Mouse (Mus musculus) CH12.LX (cell line): ENCODE results near the gene Atn1. TPM values are rescaled to one million over a fixed set of nuclear protein-coding genes. Genes with fewer than 3 reads are reported as not detected.

Experiments
- DNase-seq: peaks from one replicate; pipeline ENCODE4 v3.0.0-alpha.2; 2013; ENCODE audit errors: extremely low read depth
- H3K27ac ChIP-seq: 2 replicates; pipeline ENCODE4 v1.5.1; 2012; ENCODE audit warnings: low read depth, mild to moderate bottlenecking, control low read depth, moderate library complexity; ENCODE audit not compliant: insufficient read depth
- H3K27me3 ChIP-seq: replicated peaks from 2 replicates; pipeline ENCODE3; 2012; ENCODE audit warnings: inconsistent platforms
- H3K36me3 ChIP-seq, 2 experiments: replicated peaks in 1 of 2; 2 replicates each; pipeline versions ENCODE3 to v1.6.1; 2012; ENCODE audit warnings: inconsistent platforms in 1 of 2, low read length in 1 of 2, mild to moderate bottlenecking in 1 of 2, mixed read lengths in 1 of 2, moderate library complexity in 1 of 2; ENCODE audit not compliant: control insufficient read depth in 1 of 2, insufficient read depth in 1 of 2
- H3K4me1 ChIP-seq, 2 experiments: 2 replicates each; pipeline ENCODE4 v1.6.1; 2012; ENCODE audit warnings: inconsistent platforms in 1 of 2, moderate library complexity in 1 of 2; ENCODE audit not compliant: insufficient read depth in 2 of 2, control insufficient read depth in 1 of 2
- H3K4me2 ChIP-seq: 2 replicates; pipeline ENCODE4 v1.6.1; 2012; ENCODE audit warnings: low read depth, mild to moderate bottlenecking, control low read depth; ENCODE audit not compliant: poor library complexity, insufficient read depth, severe bottlenecking
- H3K4me3 ChIP-seq, 3 experiments: fragments of 150-350 bp in 1 of 3; sonication (generic) in 1 of 3; replicated peaks in 1 of 3; 2 replicates each; pipeline versions ENCODE3 to v1.5.1; 2011 to 2012; ENCODE audit warnings: low read depth in 2 of 3, low read length in 2 of 3, mild to moderate bottlenecking in 2 of 3, moderate library complexity in 2 of 3, control low read depth in 1 of 3, improper control_type of control experiment in 1 of 3, inconsistent platforms in 1 of 3, mixed read lengths in 1 of 3; ENCODE audit not compliant: poor library complexity in 1 of 3
- H3K79me2 ChIP-seq: replicated peaks from 2 replicates; pipeline ENCODE4 v1.6.1; 2012; ENCODE audit warnings: mild to moderate bottlenecking, moderate library complexity; ENCODE audit not compliant: control insufficient read depth, poor library complexity, insufficient read depth, severe bottlenecking; ENCODE audit errors: extremely low read depth
- H3K9ac ChIP-seq: 2 replicates; pipeline ENCODE4 v1.6.1; 2012; ENCODE audit warnings: low read depth, mild to moderate bottlenecking, control low read depth, moderate library complexity; ENCODE audit not compliant: insufficient read depth
- H3K9me3 ChIP-seq: replicated peaks from 2 replicates; pipeline ENCODE3; 2012; ENCODE audit warnings: low read length, inconsistent platforms, mixed read lengths
- CHD1 ChIP-seq: IDR thresholded peaks from 2 replicates; pipeline ENCODE4 v1.6.1; 2012; ENCODE audit warnings: low read depth, low read length, improper control_type of control experiment, inconsistent platforms
- CTCF ChIP-seq, 2 experiments: IDR thresholded peaks in 1 of 2; conservative IDR thresholded peaks in 1 of 2; 2 replicates each; pipeline ENCODE4 v1.5.1; 2011 to 2012; ENCODE audit warnings: low read depth in 2 of 2, low read length in 2 of 2, improper control_type of control experiment in 1 of 2, inconsistent platforms in 1 of 2, mild to moderate bottlenecking in 1 of 2, moderate library complexity in 1 of 2
- GABPA ChIP-seq: IDR thresholded peaks from 2 replicates; pipeline ENCODE4 v1.6.1; 2012; ENCODE audit warnings: low read depth, low read length, improper control_type of control experiment, inconsistent platforms; ENCODE audit not compliant: insufficient replicate concordance
- HCFC1 ChIP-seq: IDR thresholded peaks from 2 replicates; pipeline ENCODE4 v1.6.1; 2012; ENCODE audit warnings: low read depth, mild to moderate bottlenecking, inconsistent platforms, low read length, improper control_type of control experiment
- IRF4 ChIP-seq: IDR thresholded peaks from 2 replicates; pipeline ENCODE4 v1.6.1; 2014; ENCODE audit warnings: low read depth, mild to moderate bottlenecking, inconsistent platforms, low read length, improper control_type of control experiment
- JUND ChIP-seq: conservative IDR thresholded peaks from 2 replicates; pipeline ENCODE4 v1.6.1; 2011; ENCODE audit warnings: low read depth, low read length, improper control_type of control experiment
- KAT2A ChIP-seq: IDR thresholded peaks from 2 replicates; pipeline ENCODE4 v1.6.1; 2012; ENCODE audit warnings: low read length, improper control_type of control experiment, inconsistent platforms; ENCODE audit not compliant: insufficient replicate concordance
- MAX ChIP-seq: IDR thresholded peaks from 2 replicates; pipeline ENCODE4 v1.6.1; 2011; ENCODE audit warnings: low read length, improper control_type of control experiment
- MEF2A ChIP-seq: IDR thresholded peaks from 2 replicates; pipeline ENCODE4 v1.6.1; 2014; ENCODE audit warnings: low read depth, mild to moderate bottlenecking, inconsistent platforms, low read length, improper control_type of control experiment, borderline replicate concordance
- MXI1 ChIP-seq: IDR thresholded peaks from 2 replicates; pipeline ENCODE4 v1.6.1; 2011; ENCODE audit warnings: mild to moderate bottlenecking, low read depth, low read length, improper control_type of control experiment
- NELFE ChIP-seq: IDR thresholded peaks from 2 replicates; pipeline ENCODE4 v1.6.1; 2011; ENCODE audit warnings: low read depth, low read length, improper control_type of control experiment
- NRF1 ChIP-seq: IDR thresholded peaks from 2 replicates; pipeline ENCODE4 v1.6.1; 2014; ENCODE audit warnings: low read depth, mild to moderate bottlenecking, inconsistent platforms, low read length, improper control_type of control experiment, moderate library complexity
- PAX5 ChIP-seq: IDR thresholded peaks from 2 replicates; pipeline ENCODE4 v1.6.1; 2012; ENCODE audit warnings: low read length, inconsistent platforms, mixed read lengths
- POLR2AphosphoS2 ChIP-seq: IDR thresholded peaks from 2 replicates; pipeline ENCODE4 v1.6.1; 2011; ENCODE audit warnings: low read depth, low read length, improper control_type of control experiment
- RAD21 ChIP-seq: IDR thresholded peaks from 2 replicates; pipeline ENCODE4 v1.6.1; 2011; ENCODE audit warnings: low read depth, mild to moderate bottlenecking, low read length, improper control_type of control experiment, moderate library complexity
- RCOR1 ChIP-seq: conservative IDR thresholded peaks from 2 replicates; pipeline ENCODE4 v1.6.1; 2012; ENCODE audit warnings: low read depth, mild to moderate bottlenecking, inconsistent platforms, low read length, improper control_type of control experiment
- SIN3A ChIP-seq: IDR thresholded peaks from 2 replicates; pipeline ENCODE4 v1.6.1; 2012; ENCODE audit warnings: low read length, improper control_type of control experiment, inconsistent platforms
- TCF12 ChIP-seq: IDR thresholded peaks from 2 replicates; pipeline ENCODE4 v1.6.1; 2014; ENCODE audit warnings: low read depth, mild to moderate bottlenecking, inconsistent platforms, low read length, improper control_type of control experiment
- UBTF ChIP-seq: IDR thresholded peaks from 2 replicates; pipeline ENCODE4 v1.6.1; 2012; ENCODE audit warnings: low read depth, mild to moderate bottlenecking, inconsistent platforms, low read length, improper control_type of control experiment, moderate library complexity
- USF1 ChIP-seq: IDR thresholded peaks from 2 replicates; pipeline ENCODE4 v1.6.1; 2014; ENCODE audit warnings: low read depth, mild to moderate bottlenecking, inconsistent platforms, low read length, improper control_type of control experiment
- USF2 ChIP-seq: conservative IDR thresholded peaks from 2 replicates; pipeline ENCODE4 v1.6.1; 2011; ENCODE audit warnings: low read depth, low read length, improper control_type of control experiment
- ZNF384 ChIP-seq: IDR thresholded peaks from 2 replicates; pipeline ENCODE4 v1.6.1; 2012; ENCODE audit warnings: low read depth, low read length, improper control_type of control experiment, inconsistent platforms
- dilution Hi-C: fragments of 300-500 bp; cut with MboI; formaldehyde crosslinking; loops from 2 replicates; pipeline ENCODE4 v1.14.3; 2020; ENCODE audit warnings: low sequenced_read_pairs; ENCODE audit not compliant: extremely low pct_unique_long_range_greater_than_20kb, extremely low pct_ligation_motif_present
- in situ Hi-C: fragments of 300-500 bp; cut with MboI; formaldehyde crosslinking; loops from 3 replicates; pipeline ENCODE4 v1.14.3; 2019; ENCODE audit warnings: low sequenced_read_pairs, low pct_ligation_motif_present, low pct_unique_long_range_greater_than_20kb, mixed read lengths
- polyA plus RNA-seq: library from polyadenylated mRNA; unstranded; fragments of >175 nt; gene quantifications from 2 replicates; pipeline ENCODE4 v1.2.1, GENCODE M21; 2012; ENCODE audit warnings: low read depth; ENCODE audit not compliant: insufficient read length
- total RNA-seq, 2 experiments: library from RNA; depleted of rRNA; stranded (reverse); fragments of 300-350 nt in 1 of 2; fragments of >200 nt in 1 of 2; gene quantifications; 2 replicates each; pipeline ENCODE4 v1.2.3; 2012 to 2014

Gene Atn1
- total and polyA plus RNA-seq, 3 experiments: 1.7 to 35.1 (median 4.6) TPM

DNA sequence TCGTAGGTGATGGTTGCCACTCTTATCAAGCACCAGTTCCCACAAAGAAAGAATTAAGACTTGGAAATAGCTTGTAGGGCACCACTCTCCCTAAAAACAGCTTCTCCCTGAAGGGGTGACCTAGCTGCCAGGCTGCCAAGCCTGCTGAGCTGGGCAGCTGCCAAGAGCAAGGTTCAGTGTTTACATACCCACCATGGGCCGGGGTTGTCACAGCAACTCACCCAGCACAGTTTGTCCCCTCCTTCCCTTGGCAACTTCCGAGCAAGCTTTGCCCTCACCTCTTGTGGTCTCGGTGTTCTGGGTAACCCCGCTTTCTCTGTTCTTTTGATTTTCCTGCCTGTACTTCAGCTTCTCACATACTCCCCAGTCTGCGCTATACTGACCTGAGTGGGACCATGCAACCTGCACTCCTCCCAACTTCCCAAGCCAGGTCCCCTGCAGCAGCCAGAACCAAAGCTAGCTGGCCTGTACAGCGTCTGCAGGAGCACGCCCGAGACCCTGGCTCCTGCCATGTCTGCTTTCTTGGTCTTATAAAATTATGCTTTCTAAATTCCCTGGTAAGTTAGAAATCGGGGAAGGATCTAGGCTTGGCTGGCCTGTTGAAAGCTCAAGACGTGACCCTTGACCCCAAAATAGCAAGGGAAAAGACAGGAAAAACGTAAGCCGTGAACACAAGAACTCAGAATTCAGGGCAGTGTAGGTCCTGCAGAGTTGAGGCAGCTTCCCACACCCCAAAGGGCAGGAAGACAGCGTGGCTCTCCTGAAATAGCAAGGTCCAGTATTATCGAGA is 62.0 kb downstream of the Atn1 start:
- Histone ChIP-seq H3K9ac (no peak overlapping the region), H3K4me2 (no peak overlapping the region), H3K27me3 (no peaks in the 10 kb centered on the region), H3K79me2 (peaks cover 7% of the 10 kb centered on the region), H3K27ac (no peak overlapping the region), H3K4me1 (peaks cover 5 to 46% of the 10 kb centered on the region in 2 experiments; a peak in 3 of 4 replicates), H3K9me3 (no peaks in the 10 kb centered on the region), H3K4me3 (no peak overlapping the region), H3K36me3 (peaks cover 15 to 62% of the 10 kb centered on the region in 2 experiments)
- no peak for DNase-seq
- dilution Hi-C loops: no loop called here
- TF ChIP-seq RAD21 (no peak), MAX (no peak), MXI1 (no peak), RCOR1 (no peak)
- in situ Hi-C loops: no loop called here

DNA sequence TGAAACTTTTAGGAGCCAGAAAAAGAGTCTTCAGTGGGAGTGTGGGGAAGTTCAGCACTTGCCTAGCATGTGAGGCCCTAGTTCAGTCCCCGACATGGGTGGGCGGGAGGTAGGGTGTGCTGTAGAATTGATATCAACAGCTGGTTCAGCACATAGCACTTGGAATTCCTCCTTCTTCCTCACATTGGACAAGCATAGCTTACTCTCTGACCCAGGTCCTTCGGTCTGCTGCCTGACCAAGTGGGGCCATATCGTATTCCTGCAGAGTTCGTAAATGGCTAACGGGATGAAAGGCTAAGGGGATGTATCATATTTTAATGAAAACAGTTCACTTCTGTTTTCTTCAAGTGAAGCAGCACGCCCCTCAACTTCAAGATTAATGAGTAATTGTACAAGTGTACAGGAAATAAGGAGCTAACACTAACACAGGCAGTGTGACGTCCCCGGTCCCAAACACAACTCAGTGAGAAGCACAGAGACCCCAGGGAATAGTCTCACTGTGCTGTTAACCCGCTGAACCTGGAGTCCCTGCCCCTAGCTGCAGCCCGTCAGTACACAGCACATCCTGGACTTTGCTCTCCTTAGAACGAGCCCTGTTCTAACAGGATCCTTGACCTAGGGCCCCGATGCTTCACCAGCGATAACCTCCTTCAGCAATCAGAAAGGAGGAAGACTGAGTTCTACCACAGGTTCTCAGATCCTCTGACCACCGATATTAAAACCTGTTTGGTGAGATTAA is 62.9 kb downstream of the Atn1 start:
- Histone ChIP-seq H3K36me3 (peaks cover 9 to 58% of the 10 kb centered on the region in 2 experiments), H3K27me3 (no peaks in the 10 kb centered on the region), H3K27ac (no peak overlapping the region), H3K4me3 (no peak overlapping the region), H3K9ac (no peak overlapping the region), H3K4me2 (no peak overlapping the region), H3K9me3 (no peaks in the 10 kb centered on the region), H3K79me2 (peaks cover 9% of the 10 kb centered on the region), H3K4me1 (peaks cover 2 to 43% of the 10 kb centered on the region in 2 experiments; a peak in 2 of 4 replicates)
- dilution Hi-C loops (no loop called here), in situ Hi-C loops (no loop called here)
- TF ChIP-seq KAT2A: no peak
- no peak for TF ChIP-seq NRF1
- no peak for TF ChIP-seq ZNF384
- TF ChIP-seq GABPA: no peak
- no peak for TF ChIP-seq HCFC1
- TF ChIP-seq NELFE: no peak
- no peak for TF ChIP-seq RCOR1
- no peak for TF ChIP-seq USF1
- no peak for TF ChIP-seq CHD1
- no peak for TF ChIP-seq CTCF (conservative IDR thresholded peaks at IDR 0.05 in 1 of 2, IDR thresholded peaks at IDR 0.05 in 1 of 2; ENCODE audit: low read depth in 2 of 2, low read length in 2 of 2)
- no peak for TF ChIP-seq TCF12
- no peak for TF ChIP-seq IRF4
- TF ChIP-seq POLR2AphosphoS2: no peak
- TF ChIP-seq JUND: no peak
- TF ChIP-seq UBTF: no peak
- TF ChIP-seq PAX5: no peak
- no peak for TF ChIP-seq USF2
- TF ChIP-seq SIN3A: no peak
- no peak for TF ChIP-seq RAD21
- no peak for TF ChIP-seq MEF2A
- no peak for DNase-seq
